Mouse (Mus musculus): ENCODE measurements around the gene Pcbd1.

DNA sequence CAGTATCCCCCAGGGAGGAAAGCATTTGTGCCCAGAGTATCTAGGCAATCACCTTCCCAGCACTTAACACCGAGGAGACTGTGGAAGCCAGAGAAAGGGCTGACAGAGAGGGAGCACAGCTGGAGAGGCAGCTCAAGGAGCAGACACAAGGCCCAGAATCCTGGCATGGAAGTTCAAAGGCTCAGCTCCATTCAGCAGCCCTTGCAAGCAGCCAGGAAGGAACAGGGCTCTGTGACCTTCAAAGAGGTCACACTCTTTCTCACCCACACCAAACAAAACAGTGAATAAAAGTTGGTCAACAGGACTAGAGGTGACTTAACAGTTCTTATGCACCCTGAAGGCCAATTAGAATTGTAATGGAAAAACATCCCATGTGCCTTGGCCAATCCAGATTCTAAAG, 14.5 kb upstream of the Pcbd1 start:
- TF ChIP-seq CTCF (IDR thresholded peaks at IDR 0.05; ENCODE audit: extremely low read depth, insufficient read depth, low read length) = no peak
- TF ChIP-seq POLR2A (IDR thresholded peaks at IDR 0.05; ENCODE audit: extremely low read depth, insufficient read depth, low read length) = no peak
